Mouse (Mus musculus): ENCODE results near the gene Cd207.

DNA sequence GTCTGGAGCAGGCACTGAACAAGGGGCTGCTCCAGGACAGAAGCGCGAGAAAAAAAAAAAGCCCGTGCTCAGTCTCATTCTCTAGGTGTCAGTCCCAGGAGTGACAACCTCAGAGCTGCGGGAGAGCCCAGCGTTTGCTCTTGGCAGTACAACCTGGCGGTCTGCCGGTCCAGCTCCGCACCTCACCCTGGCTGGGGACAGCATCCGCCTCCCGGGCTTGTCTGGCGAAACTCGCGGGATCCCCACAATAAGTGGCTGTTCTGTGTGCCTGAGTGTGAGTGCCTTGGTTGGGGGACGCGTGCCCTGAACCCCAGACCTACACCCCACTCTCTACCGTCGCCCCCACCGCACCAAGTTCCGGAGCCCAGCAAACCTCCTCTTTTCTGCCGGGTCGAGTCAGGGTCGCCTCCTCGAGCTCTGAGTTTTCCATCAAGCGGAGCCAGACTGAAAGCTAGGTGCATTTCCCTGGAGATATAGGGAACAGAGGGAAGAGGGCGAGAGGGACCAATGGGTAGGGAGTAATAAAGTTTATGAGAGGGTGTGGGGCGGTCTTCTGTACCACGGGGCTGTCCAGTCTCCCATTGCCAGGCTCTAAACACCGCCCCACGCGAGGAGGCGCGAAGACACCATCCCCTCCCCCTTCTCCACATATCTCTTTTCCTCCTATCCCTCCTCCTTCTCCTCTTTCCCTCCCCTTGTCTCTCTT, 32.9 kb upstream of the Cd207 start:
- TF ChIP-seq CTCF (IDR thresholded peaks at IDR 0.05; ENCODE audit: borderline replicate concordance, extremely low read depth, insufficient read depth, insufficient read length): no peak
- no peak for TF ChIP-seq POLR2A (IDR thresholded peaks at IDR 0.05; ENCODE audit: borderline replicate concordance, extremely low read depth, insufficient read depth, insufficient read length, poor library complexity, severe bottlenecking)

Measured in brain, embryonic 14.5 days (tissue).